Mouse (Mus musculus) megakaryocyte, adult 5-6 weeks (primary cell): ENCODE results near the gene Gm28048. TPM values are rescaled to one million over a fixed set of nuclear protein-coding genes. Genes with fewer than 3 reads are reported as not detected.
A peak's percentile ranks its signal among the peaks of the same experiment; 100 is the strongest.

Source experiments
- ATAC-seq: 2 replicates; pipeline ENCODE4 v1.8.0; 2016; ENCODE audit warnings: mild to moderate bottlenecking, inconsistent platforms; ENCODE audit not compliant: poor library complexity, severe bottlenecking
- total RNA-seq, 2 experiments: library from RNA; stranded (forward) in 1 of 2; stranded (reverse) in 1 of 2; fragments of 153-499, 151-499 nt in 1 of 2; fragments of 221-1000, 200-1000 nt in 1 of 2; gene quantifications; 2 replicates each; pipeline versions ENCODE4 v1.2.3 to v1.2.4; 2015 to 2017

The Gm28048 gene
- total RNA-seq, 2 experiments from 2014 or later: 31.5 to 62.6 TPM

GRCm38 (mm10) chr11:22892466-22892865, 89.4 kb downstream of the Gm28048 start:
- ATAC-seq: no peak

- peak; percentile 95 for ATAC-seq
Observed at GRCm38 (mm10) chr11:22891876-22892275, 90.0 kb downstream of the Gm28048 start.

- peak; percentile 63 for ATAC-seq
Observed at GRCm38 (mm10) chr11:22891242-22891641, 90.6 kb downstream of the Gm28048 start.

- no peak for ATAC-seq
Observed at GRCm38 (mm10) chr11:22889224-22889623, 92.7 kb downstream of the Gm28048 start.

- no peak for ATAC-seq
Observed at GRCm38 (mm10) chr11:22886991-22887390, 94.9 kb downstream of the Gm28048 start.

- ATAC-seq: no peak
Observed at GRCm38 (mm10) chr11:22885350-22885749, 96.5 kb downstream of the Gm28048 start.

GRCm38 (mm10) chr11:22883676-22884075, 98.2 kb downstream of the Gm28048 start:
- no peak for ATAC-seq

- no peak for ATAC-seq
Observed at GRCm38 (mm10) chr11:22882926-22883325, 99.0 kb downstream of the Gm28048 start.

GRCm38 (mm10) chr11:22880383-22881172, 101.3 kb downstream of the Gm28048 start:
- no peak for ATAC-seq

GRCm38 (mm10) chr11:22879645-22880044, 102.2 kb downstream of the Gm28048 start:
- ATAC-seq: no peak

GRCm38 (mm10) chr11:22876680-22877330, 105.1 kb downstream of the Gm28048 start:
- ATAC-seq: no peak

GRCm38 (mm10) chr11:22875279-22875678, 106.6 kb downstream of the Gm28048 start:
- no peak for ATAC-seq

- no peak for ATAC-seq
Observed at GRCm38 (mm10) chr11:22874747-22875146, 107.1 kb downstream of the Gm28048 start.

- ATAC-seq: no peak
Observed at GRCm38 (mm10) chr11:22873383-22873782, 108.5 kb downstream of the Gm28048 start.

GRCm38 (mm10) chr11:22872307-22872680, 109.6 kb downstream of the Gm28048 start:
- ATAC-seq: peak; percentile 36

- ATAC-seq: peak; percentile 75
Observed at GRCm38 (mm10) chr11:22871628-22872306, 110.1 kb downstream of the Gm28048 start.

- ATAC-seq: no peak
Observed at GRCm38 (mm10) chr11:22868582-22868981, 113.3 kb downstream of the Gm28048 start.

GRCm38 (mm10) chr11:22867691-22868090, 114.2 kb downstream of the Gm28048 start:
- ATAC-seq: no peak

GRCm38 (mm10) chr11:22865635-22866246, 116.1 kb downstream of the Gm28048 start:
- no peak for ATAC-seq

GRCm38 (mm10) chr11:22864305-22865060, 117.4 kb downstream of the Gm28048 start:
- ATAC-seq: peak; percentile 61
